Mouse (Mus musculus): ENCODE measurements around the gene Olfr10.

Olfr10 gene

GRCm38 (mm10) chr11:49326726-49327125, 22.2 kb downstream of the Olfr10 start:
- no peak for DNase-seq

- no peak for DNase-seq
Observed at GRCm38 (mm10) chr11:49329686-49330085, 25.1 kb downstream of the Olfr10 start.

GRCm38 (mm10) chr11:49334888-49335287, 30.3 kb downstream of the Olfr10 start, which contains the start of gene Olfr1390:
Gene Olfr1390, plus strand, starts transcription at chr11:49335188.
- DNase-seq: no peak

- no peak for DNase-seq
Observed at GRCm38 (mm10) chr11:49337150-49337832, 32.8 kb downstream of the Olfr10 start.

All from cerebellum, postnatal 36 days (tissue).